Mouse (Mus musculus) c-Kit-positive CD71-positive TER-119-negative erythroid progenitor cells, embryonic 14.5 days (primary cell): ENCODE results near the gene Runx2.

Source experiments
- DNase-seq: peaks from one replicate; pipeline ENCODE4 v3.0.0-alpha.2; 2013; ENCODE audit warnings: low read depth

Runx2 gene

DNA sequence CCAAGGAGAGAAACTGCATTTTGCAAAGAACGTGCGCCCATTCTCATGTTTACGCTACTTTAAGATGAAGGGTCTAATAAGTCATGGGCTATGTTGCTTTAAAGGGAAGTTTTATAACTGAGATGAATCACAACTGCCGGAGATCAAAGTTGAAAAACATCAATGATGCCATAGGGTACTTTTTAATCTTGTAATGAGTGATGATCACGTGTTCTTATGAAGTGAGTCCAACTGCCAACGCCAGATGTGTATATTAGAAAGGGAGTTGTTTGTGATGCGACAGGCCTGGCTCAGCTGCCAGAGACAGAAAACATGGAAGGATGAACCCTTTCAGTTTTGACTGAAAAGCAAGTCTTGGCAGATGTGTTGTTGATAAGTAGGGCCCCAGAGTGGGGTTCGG lies 101.2 kb downstream of the Runx2 start:
- no peak for DNase-seq

GRCm38 (mm10) chr17:44709516-44710252 lies 104.9 kb downstream of the Runx2 start:
- no peak for DNase-seq

- no peak for DNase-seq
Observed at GRCm38 (mm10) chr17:44707956-44708355, 106.6 kb downstream of the Runx2 start.

DNA sequence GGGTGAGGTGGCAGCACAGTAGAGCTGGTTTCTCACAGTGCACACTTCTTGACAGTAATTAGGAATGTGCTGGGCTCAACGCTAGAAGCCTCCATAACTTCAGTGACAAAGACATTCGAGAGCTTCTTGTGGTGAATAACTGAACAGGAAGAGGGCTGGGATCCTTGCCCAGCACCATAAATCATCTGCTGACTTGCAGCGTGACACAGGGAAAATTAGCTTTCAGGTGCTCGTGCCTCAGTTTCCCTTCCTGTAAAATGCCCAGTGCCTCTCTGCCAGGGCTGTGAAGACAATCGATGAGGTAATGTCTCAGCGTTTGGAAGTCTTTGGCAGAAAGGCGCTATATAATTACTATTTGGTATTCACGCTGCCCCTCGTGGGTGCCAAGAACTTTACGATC lies 108.1 kb downstream of the Runx2 start:
- no peak for DNase-seq

DNA sequence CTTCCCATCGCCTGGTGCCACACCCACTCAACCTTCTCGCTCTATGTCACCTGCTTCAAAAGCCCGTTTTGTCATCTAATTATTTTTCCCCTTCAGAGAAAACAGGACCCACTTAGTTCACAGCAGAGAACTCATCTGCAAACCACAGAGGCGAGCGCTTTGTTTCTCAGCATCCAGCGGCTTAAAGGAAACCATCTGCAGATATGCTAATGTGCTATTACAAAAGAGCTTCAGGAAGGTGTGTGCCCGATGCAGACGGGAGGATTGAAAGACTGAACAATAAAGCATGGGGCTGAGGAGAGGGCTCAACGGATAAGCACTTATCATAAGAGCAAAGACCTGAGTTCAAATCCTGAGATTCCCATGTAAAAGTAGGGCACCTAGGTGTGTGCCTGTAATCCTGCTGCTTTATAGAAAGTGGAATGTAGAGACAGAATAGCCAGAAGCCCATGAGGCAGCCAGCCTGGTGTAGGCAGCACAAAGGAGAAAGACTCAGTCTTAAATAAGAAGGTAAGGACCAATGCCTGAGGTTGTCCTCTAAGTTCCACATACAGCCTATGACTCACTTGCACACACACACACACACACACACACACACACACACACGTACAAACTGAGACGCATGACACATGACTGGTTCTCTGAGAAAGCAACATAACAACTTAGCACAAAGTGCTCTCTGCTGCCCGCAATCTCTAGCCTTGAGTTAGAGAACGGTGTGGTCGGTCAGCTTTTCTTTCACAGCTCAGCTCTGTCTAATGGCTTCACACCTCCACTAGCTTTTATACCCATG lies 111.9 kb downstream of the Runx2 start:
- DNase-seq = no peak

GRCm38 (mm10) chr17:44701531-44701930 lies 113.1 kb downstream of the Runx2 start:
- no peak for DNase-seq

GRCm38 (mm10) chr17:44700326-44700725 lies 114.3 kb downstream of the Runx2 start:
- DNase-seq = no peak

DNA sequence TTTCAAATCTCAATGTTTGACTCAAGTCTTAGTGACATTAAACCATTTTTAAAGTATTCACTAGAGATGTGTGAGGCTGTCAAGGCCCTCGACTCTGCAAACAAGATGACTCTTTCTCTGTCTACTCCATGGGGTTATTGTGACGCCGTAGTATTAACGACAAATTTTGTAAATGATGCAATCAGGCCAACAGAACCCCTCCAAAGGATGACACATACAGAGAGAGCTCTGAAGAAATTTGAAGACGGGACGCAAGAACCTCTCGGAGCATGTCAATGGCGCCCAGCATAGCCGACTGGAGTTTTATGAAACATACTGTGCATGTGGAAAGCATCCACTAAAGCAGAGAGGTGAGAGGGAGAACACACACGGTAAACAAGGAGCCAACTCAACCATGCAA lies 117.5 kb downstream of the Runx2 start:
- no peak for DNase-seq

GRCm38 (mm10) chr17:44693552-44693951 lies 121.0 kb downstream of the Runx2 start:
- no peak for DNase-seq

GRCm38 (mm10) chr17:44691517-44691916 lies 123.1 kb downstream of the Runx2 start:
- no peak for DNase-seq

- no peak for DNase-seq
Observed at GRCm38 (mm10) chr17:44690410-44691035, 124.1 kb downstream of the Runx2 start.

DNA sequence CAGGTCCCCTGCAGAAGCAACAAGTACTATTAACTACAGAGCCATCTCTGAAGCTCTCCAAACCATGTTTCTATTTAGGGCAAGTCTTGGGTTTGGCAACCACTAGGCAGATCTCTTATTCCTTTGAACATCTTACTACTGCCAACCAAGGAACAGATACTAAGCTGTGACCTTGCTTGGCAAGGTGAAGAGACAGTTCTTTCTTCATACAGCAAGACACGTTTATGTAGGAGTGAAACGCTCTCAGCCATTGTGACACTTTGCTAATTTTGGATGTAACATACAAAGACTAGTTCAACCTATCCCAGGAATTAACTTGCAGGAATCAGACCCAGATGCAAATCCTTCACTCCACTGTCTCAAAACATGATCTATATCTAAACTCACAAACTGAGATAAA lies 126.3 kb downstream of the Runx2 start:
- DNase-seq = no peak

GRCm38 (mm10) chr17:44685514-44685913 lies 129.1 kb downstream of the Runx2 start:
- no peak for DNase-seq

DNA sequence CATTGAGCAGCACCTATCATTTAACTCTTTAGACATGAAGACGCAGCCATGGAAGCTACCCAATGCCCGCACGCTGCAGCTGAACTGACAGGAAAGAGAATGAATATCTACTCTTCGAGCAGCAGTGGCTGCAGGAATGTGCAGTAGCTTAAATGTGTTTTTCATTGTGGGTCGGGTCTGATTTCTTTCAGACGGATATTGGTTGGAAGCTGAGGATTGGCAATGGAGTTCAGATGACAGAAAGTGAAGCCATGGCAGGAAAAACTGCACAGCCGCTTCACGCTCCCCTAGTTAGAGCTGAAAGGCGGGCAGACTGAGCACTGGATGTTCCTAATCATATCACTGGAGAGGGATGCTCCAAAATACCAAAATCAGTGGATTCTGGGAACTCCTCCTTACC lies 131.6 kb downstream of the Runx2 start:
- DNase-seq = no peak

- DNase-seq = no peak
Observed at GRCm38 (mm10) chr17:44677782-44678181, 136.8 kb downstream of the Runx2 start.

- peak; percentile 27 for DNase-seq
Observed at GRCm38 (mm10) chr17:44672806-44673205, 141.8 kb downstream of the Runx2 start.

GRCm38 (mm10) chr17:44671946-44672692 lies 142.5 kb downstream of the Runx2 start:
- DNase-seq = peak; percentile 36

- DNase-seq = no peak
Observed at GRCm38 (mm10) chr17:44669985-44670384, 144.6 kb downstream of the Runx2 start.

DNA sequence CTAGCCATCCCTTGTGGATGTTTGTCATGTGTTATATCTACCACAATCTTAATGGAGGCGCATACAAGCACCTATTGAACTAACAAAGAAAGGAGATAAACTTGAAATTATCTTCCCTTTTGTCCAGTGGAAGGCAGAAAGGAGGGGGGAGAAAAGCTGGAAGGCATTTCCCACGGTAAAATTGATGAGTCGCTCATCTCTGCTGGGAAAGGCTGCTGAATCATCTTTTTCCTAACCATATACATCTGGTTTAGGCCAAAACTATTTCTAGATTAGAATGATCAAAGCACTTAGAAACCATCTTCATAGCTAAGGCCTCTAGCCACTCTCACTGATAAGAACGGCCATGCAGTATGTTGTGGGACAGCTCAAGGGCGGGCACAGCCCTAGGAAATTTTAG lies 147.3 kb downstream of the Runx2 start:
- no peak for DNase-seq

DNA sequence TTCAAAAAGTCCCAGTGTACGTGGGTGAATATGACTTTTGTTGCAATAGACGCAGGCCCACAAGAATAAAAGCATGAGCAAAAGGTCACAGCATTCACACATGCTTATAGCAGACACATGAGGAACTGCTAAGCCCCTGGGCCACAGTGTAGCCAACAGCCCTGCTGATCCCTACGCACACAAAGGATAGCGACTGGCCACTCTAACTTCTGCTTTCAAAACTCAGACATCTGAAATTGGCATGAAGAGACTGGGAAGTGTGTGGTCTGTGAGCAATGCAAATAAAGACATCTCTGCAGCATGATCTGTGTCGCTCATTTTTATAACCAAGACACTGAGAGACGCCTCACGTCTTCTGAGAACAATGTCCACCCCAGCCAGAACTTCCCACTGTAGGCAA lies 150.7 kb downstream of the Runx2 start:
- no peak for DNase-seq

- no peak for DNase-seq
Observed at GRCm38 (mm10) chr17:44663208-44663607, 151.4 kb downstream of the Runx2 start.

DNA sequence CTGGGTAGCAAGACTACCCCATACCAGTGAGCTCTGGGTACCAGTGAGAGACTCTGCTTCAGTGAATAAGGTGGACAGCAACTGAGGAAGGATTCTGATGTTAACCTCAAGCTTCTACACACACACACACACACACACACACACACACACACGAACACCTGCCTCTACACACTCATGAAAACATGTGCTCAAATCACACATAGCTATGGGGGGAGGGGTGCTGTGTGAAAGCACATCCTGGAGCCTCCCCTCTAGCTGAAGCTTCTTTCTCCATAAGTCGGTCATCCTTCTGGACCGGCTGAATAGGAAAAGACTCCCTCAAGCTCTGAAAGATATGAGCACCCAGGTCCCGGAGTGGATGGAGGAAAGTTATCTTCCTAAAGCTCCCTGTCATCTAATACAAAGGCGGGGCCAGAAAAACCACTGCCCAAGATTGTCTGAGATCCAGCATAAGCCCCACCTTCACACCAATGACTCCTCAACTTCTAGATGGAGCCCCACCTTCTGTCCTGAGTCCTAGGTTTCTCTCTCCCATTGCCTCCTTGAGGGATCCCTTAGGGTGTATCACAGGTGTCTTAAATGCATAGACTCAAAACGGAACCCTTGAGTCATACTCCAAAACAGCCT lies 152.4 kb downstream of the Runx2 start:
- DNase-seq = no peak
